Mouse (Mus musculus) T-helper 17 cell (primary cell): ENCODE results near the gene Pde4c.

Source experiments
- in situ Hi-C, 2 experiments: fragments of 300-600 bp; cut with MboI, MseI; formaldehyde crosslinking; loops; 1 replicate in 1 of 2; 2 replicates in 1 of 2; pipeline ENCODE4 v1.15.1; 2025; ENCODE audit warnings: high pct_unique_total_duplicates in 2 of 2

Gene Pde4c

GRCm38 (mm10) chr8:70718297-70718696 lies 5.2 kb upstream of the Pde4c start, which contains the start of gene Gm3336:
TSS of gene Gm3336 (plus strand) at chr8:70718543.
- in situ Hi-C loops, result loop anchor here in 1 of 2 experiments (5.0 kb wide), 1 partner anchor 124 kb away; no protein-coding TSS in a partner anchor

GRCm38 (mm10) chr8:70719796-70720270 lies 3.7 kb upstream of the Pde4c start:
- in situ Hi-C loops, result loop anchor here in 1 of 2 experiments (5.0 kb wide), 1 partner anchor 122 kb away; no protein-coding TSS in a partner anchor

- in situ Hi-C loops, result no loop called here
Measured at GRCm38 (mm10) chr8:70720739-70721138, 2.8 kb upstream of the Pde4c start.

DNA sequence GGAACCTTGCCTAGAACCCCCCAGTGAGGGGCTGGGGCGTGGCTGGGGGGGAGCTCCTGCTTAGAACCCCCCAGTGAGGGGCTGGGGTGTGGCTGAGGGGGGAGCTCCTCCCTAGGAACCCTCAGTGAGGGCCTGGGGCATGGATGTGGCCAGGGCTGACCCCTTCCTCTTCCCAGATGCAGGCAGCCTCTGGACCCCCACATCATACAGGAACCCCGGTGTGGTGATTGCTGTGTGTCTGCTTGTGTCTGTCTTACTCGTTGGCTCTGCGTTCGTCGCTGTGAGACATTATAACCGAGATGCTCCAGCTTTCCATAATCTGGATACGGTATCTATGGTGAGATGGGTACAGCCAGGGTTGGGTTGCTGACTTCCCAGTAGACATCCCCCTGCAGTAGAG lies 1.9 kb upstream of the Pde4c start:
- in situ Hi-C loops, result no loop called here

DNA sequence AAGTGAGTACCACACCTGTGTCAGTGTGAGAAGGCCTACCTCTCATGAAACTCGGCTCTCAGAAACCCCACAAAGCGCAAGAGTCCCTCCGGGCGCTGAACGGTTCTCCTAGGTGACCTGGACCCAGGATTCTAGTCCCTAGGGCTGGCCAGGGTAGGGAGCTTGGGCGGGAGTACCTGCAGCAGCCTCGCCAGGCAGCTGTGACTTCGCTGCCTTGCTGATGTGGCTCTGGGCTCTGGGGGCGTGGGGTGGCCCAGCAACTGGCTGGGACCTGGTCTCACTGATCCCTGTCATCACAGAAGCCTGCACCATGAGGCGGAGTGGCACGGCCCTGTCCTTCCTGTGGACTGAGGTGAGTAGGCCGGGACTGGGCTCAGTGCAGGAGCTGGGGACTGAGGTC lies 696 bp downstream of the Pde4c start:
- in situ Hi-C loops, result no loop called here

DNA sequence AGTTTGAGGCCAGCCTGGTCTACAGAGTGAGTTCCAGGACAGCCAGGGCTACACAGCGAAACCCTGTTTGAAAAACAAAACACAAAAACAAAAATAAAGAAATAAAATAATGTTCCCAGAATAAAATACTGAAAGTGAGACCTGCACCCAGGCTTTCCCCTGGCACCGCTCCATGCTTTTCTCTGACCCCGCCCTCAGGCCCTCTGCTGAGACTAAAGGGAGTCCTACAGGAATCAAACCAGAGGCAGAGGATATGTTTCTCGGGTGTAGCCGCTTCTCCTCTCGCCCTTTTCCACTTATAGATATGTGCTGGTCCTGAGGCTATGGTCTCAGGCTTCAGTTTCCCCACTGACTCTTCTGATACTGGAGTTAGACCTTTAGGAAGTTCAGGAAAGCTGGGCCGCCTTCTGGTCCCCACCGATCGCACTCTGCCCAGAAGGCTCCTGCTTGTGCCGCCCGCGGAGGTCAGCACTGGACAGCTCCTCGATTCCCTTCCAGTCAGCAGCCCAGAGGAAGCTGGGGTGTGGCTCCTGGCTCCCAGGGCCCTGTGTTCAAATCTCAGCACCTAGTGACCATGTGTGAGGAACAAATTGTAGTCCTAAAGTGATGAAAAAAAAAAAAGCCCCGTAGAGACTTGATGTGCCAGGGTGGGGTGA lies 2.4 kb downstream of the Pde4c start:
- in situ Hi-C loops, result no loop called here

- in situ Hi-C loops, result no loop called here
Measured at GRCm38 (mm10) chr8:70726721-70727120, 3.2 kb downstream of the Pde4c start.

GRCm38 (mm10) chr8:70729808-70730475 lies 6.4 kb downstream of the Pde4c start:
- in situ Hi-C loops, result no loop called here

DNA sequence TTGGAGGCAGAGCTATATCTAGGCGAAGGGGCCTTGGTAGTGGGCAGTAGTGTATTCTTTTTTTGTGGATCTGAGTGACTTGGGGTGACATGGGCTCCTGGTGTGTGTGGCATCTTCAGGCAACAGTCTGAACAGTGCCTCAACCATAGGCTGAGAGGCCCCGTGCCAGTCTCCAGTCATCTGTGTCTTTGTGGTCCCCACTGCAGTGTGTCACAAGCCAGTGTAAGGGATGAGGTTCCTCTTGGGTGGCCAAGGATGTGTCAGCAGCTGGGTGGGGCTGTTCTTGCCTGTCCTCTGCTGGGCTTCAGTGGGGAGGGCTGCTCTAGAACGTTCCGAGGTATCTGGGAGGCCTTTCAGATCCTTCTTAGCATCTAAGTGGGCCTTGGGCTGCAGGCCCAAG lies 7.4 kb downstream of the Pde4c start:
- in situ Hi-C loops, result no loop called here

- in situ Hi-C loops, result no loop called here
Measured at GRCm38 (mm10) chr8:70737705-70738104, 14.2 kb downstream of the Pde4c start.

DNA sequence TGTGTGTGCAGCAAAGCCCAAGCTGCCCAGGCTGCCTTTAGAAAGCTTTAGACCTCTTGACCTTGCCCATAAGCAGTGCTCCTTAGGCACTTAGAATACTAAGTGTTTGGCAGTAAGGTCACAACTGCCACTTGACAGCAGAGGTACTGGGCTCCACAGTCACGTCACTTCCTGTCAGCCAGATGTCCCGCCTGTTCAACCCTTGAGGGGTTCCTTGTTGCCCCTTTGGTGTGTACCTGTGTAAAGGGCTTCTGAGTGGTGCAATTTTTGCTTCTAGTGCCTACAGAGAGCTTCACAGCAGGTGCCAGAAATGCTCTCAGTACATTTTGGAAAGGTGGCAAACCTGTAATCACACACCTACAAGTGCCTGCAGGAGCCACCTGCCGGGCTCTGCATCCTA lies 14.7 kb downstream of the Pde4c start:
- in situ Hi-C loops, result no loop called here

GRCm38 (mm10) chr8:70741661-70742060 lies 18.1 kb downstream of the Pde4c start:
- in situ Hi-C loops, result no loop called here

DNA sequence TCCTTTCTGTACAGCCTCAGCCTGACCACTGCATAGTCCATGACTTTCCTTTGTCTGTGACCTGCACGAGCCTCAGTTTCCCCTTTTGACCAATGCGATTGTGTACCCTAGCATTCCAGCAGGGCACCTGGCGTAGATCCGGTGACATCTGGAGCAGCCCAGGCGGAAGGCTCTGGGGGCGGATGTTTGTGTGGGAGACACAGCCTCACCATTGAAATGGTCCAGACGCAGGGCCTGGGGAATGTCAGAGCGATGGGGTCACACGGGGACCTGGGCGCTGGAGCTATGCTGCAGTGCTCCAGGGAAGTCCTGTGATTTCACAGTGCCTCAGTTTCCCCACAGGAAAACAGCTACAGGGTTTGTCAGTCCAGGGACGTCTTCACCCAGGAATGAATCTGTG lies 18.7 kb downstream of the Pde4c start:
- in situ Hi-C loops, result no loop called here

- in situ Hi-C loops, result no loop called here
Measured at GRCm38 (mm10) chr8:70742981-70743655, 19.6 kb downstream of the Pde4c start.

- in situ Hi-C loops, result no loop called here
Measured at GRCm38 (mm10) chr8:70743656-70744590, 20.4 kb downstream of the Pde4c start.

GRCm38 (mm10) chr8:70744806-70745205 lies 21.3 kb downstream of the Pde4c start:
- in situ Hi-C loops, result loop anchor here in 1 of 2 experiments (5.0 kb wide), 1 partner anchor 33 kb away; no protein-coding TSS in a partner anchor

GRCm38 (mm10) chr8:70745691-70746220 lies 22.2 kb downstream of the Pde4c start:
- in situ Hi-C loops, result loop anchor here in 1 of 2 experiments (5.0 kb wide), 1 partner anchor 33 kb away; no protein-coding TSS in a partner anchor

- in situ Hi-C loops, result loop anchor here in 1 of 2 experiments (5.0 kb wide), 1 partner anchor 34 kb away; no protein-coding TSS in a partner anchor
Measured at GRCm38 (mm10) chr8:70746676-70747075, 23.2 kb downstream of the Pde4c start.

- in situ Hi-C loops, result loop anchor here in 1 of 2 experiments (5.0 kb wide), 1 partner anchor 35 kb away; no protein-coding TSS in a partner anchor
Measured at GRCm38 (mm10) chr8:70747211-70747890, 23.8 kb downstream of the Pde4c start.
